ENCODE assay signal across 14 mouse cellular contexts in the genomic region with DNA sequence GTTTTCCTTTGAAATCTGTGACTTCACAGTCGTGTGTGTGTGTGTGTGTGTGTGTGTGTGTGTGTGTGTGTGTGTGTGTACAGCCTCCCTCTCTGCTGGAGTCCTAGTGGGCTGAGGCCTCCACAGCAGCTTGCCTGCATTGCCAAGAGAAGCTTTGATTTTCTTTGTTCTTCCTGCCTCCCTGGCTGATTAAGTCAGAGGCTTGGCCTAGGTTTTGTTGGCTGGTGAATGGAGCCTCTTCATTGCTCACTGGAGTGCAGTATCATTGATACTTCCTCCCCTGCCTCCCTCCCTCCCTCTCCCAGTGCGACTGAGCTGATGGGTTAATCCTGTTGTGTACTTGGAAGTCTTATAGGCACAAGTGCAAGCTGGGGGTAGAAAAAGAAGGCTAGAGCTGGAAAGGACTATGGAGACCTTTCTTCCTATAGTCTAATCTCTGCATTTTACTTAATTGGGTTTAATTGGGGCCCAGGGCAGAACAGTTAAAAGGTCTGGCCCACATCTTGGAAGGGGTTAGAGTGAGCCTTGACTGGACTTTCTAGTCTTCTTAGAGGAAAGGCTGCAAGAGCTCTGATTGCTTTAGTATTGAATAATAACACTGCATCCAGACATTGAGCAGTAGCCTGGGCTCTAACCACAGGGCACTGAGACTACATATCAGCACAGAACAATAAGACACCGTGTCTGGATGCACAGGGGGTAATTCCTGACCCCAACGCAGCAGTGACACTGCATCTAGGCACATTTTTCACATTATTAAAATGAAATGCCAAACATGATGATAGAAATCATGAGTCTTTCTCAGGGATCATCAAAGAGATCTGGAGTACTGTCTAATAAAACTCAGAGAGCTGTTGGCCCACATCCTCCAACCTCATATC.
DNase-seq lines count a peak whose midpoint lies in the region; ATAC-seq and TF ChIP-seq lines count a peak whose summit lies in the region.
"Had no signal": no experiment of that assay in that cellular context is flagged by ENCODE, and none has a peak within 500 bp of the region (broad histone marks: within the 10 kb centered on the region; RNA-seq: fewer than 3 reads in every experiment).

No protein-coding gene starts in this region.

- TF ChIP-seq POLR2A in limb, embryonic 14.5 days (IDR thresholded peaks at IDR 0.05; ENCODE audit: borderline replicate concordance, extremely low read depth, insufficient read depth, insufficient read length), result no peak

- no peak overlapping the region for H3K9ac ChIP-seq in forebrain, embryonic 15.5 days (replicated peaks)
- no peak overlapping the region for H3K9ac ChIP-seq in limb, embryonic 14.5 days (ENCODE audit: low read depth, low read length, severe bottlenecking)
- no peak overlapping the region for H3K9ac ChIP-seq in neural tube, embryonic 15.5 days (replicated peaks)
- H3K9ac ChIP-seq: embryonic facial prominence, embryonic 15.5 days had no signal

- ATAC-seq in forebrain, embryonic 15.5 days (replicated peaks), result peak; percentile 82
- no peak for ATAC-seq in limb, embryonic 14.5 days (ENCODE audit: low FRiP score, low read depth)
- ATAC-seq in neural tube, embryonic 15.5 days (ENCODE audit: low FRiP score), result peak; percentile 70

- H3K36me3 ChIP-seq in forebrain, embryonic 15.5 days, result no peaks in the 10 kb centered on the region
- no peaks in the 10 kb centered on the region for H3K36me3 ChIP-seq in limb, embryonic 14.5 days (ENCODE audit: control insufficient read depth, insufficient read depth, low read length)
- H3K36me3 ChIP-seq in neural tube, embryonic 15.5 days, result no peaks in the 10 kb centered on the region
- H3K36me3 ChIP-seq: embryonic facial prominence, embryonic 15.5 days had no signal

- H3K27me3 ChIP-seq in forebrain, embryonic 15.5 days, result no peaks in the 10 kb centered on the region
- H3K27me3 ChIP-seq in limb, embryonic 14.5 days (ENCODE audit: control insufficient read depth, insufficient read depth, low read length), result no peaks in the 10 kb centered on the region
- no peaks in the 10 kb centered on the region for H3K27me3 ChIP-seq in neural tube, embryonic 15.5 days (replicated peaks)
- H3K27me3 ChIP-seq: embryonic facial prominence, embryonic 15.5 days had no signal

- DNase-seq in cerebellum, postnatal 10 days, result peak; percentile 33 to 47
- DNase-seq in cerebellum, adult 9-10 months, result no peak
- DNase-seq in limb, embryonic 14.5 days (ENCODE audit: low spot score), result no peak
- DNase-seq in right cerebral cortex, postnatal 4 days, result no peak
- DNase-seq in adrenal gland, postnatal 14 days, result no peak
- no peak for DNase-seq in lung, adult 18-20 months
- DNase-seq: heart, adult 18-20 months; heart, postnatal 4 days; kidney, postnatal 14 days; lung, postnatal 14 days; thymus, postnatal 36 days had no signal

- H3K4me2 ChIP-seq in forebrain, embryonic 15.5 days (replicated peaks), result no peak overlapping the region
- H3K4me2 ChIP-seq in limb, embryonic 14.5 days (replicated peaks; ENCODE audit: low read depth, low read length, severe bottlenecking), result no peak overlapping the region
- H3K4me2 ChIP-seq in neural tube, embryonic 15.5 days, result no peak overlapping the region
- H3K4me2 ChIP-seq: embryonic facial prominence, embryonic 15.5 days had no signal

- WGBS in forebrain, embryonic 15.5 days, result 5% methylated on average over 4 of the region's 4 CpGs
- 52% methylated on average over 4 of the region's 4 CpGs for WGBS in limb, embryonic 14.5 days
- WGBS in neural tube, embryonic 15.5 days, result 26% methylated on average over 4 of the region's 4 CpGs

- H3K9me3 ChIP-seq in forebrain, embryonic 15.5 days, result no peaks in the 10 kb centered on the region
- no peaks in the 10 kb centered on the region for H3K9me3 ChIP-seq in limb, embryonic 14.5 days (ENCODE audit: control insufficient read depth, low read length)
- H3K9me3 ChIP-seq in neural tube, embryonic 15.5 days (replicated peaks), result no peaks in the 10 kb centered on the region
- H3K9me3 ChIP-seq: embryonic facial prominence, embryonic 15.5 days had no signal

- H3K27ac ChIP-seq in forebrain, embryonic 15.5 days (replicated peaks), result peak overlapping the region; percentile 63
- H3K27ac ChIP-seq in limb, embryonic 14.5 days (replicated peaks; ENCODE audit: low read depth, low read length), result peak overlapping the region; percentile 30
- H3K27ac ChIP-seq in neural tube, embryonic 15.5 days (replicated peaks), result peak overlapping the region; percentile 37
- H3K27ac ChIP-seq: embryonic facial prominence, embryonic 15.5 days had no signal

- H3K4me3 ChIP-seq in forebrain, embryonic 15.5 days, result no peak overlapping the region
- no peak overlapping the region for H3K4me3 ChIP-seq in limb, embryonic 14.5 days (replicated peaks; ENCODE audit: low read length)
- no peak overlapping the region for H3K4me3 ChIP-seq in neural tube, embryonic 15.5 days (replicated peaks)
- H3K4me3 ChIP-seq: embryonic facial prominence, embryonic 15.5 days had no signal

- H3K4me1 ChIP-seq in forebrain, embryonic 15.5 days, result peaks cover 33% of the 10 kb centered on the region
- H3K4me1 ChIP-seq in limb, embryonic 14.5 days (ENCODE audit: control insufficient read depth, insufficient read depth, low read length), result peaks cover 48% of the 10 kb centered on the region
- H3K4me1 ChIP-seq in neural tube, embryonic 15.5 days, result peaks cover 18% of the 10 kb centered on the region

Comparison
In these comparisons a context has a peak if more than half of its experiments do, and no peak if none do; other contexts are left out.
1. DNase-seq: peak in cerebellum, postnatal 10 days (2 of 2); none in cerebellum, adult 9-10 months (single experiment), limb, embryonic 14.5 days (single experiment), right cerebral cortex, postnatal 4 days (single experiment), adrenal gland, postnatal 14 days (single experiment) and lung, adult 18-20 months (0 of 2).
2. Peak in every context shown above with its lines, with median percentiles within 50 percentile points of each other: H3K27ac ChIP-seq.